Mouse (Mus musculus) intestine, postnatal 0 days (tissue): ENCODE data around the gene Ldlrad1. TPM values are rescaled to one million over a fixed set of nuclear protein-coding genes. Genes with fewer than 3 reads are reported as not detected.

Source experiments
- ATAC-seq: fragments of 200-750 bp; cut with Nextera tagmentation; 2 replicates; pipeline ENCODE4 v1.8.0; 2017; ENCODE audit warnings: mild to moderate bottlenecking, moderate TSS enrichment, moderate library complexity
- H3K27ac ChIP-seq: fragments of 300-500 bp; sonication (generic); 2 replicates; pipeline ENCODE4 v1.5.1; 2014; ENCODE audit warnings: mild to moderate bottlenecking, low read depth, low read length, moderate library complexity
- H3K27me3 ChIP-seq: fragments of 300-500 bp; sonication (generic); replicated peaks from 2 replicates; pipeline ENCODE4 v1.6.1; 2014; ENCODE audit warnings: low read length, mixed read lengths; ENCODE audit not compliant: control insufficient read depth, insufficient read depth
- H3K36me3 ChIP-seq: fragments of 300-500 bp; sonication (generic); 2 replicates; pipeline ENCODE4 v1.6.1; 2014; ENCODE audit warnings: mild to moderate bottlenecking, moderate library complexity; ENCODE audit not compliant: control insufficient read depth, insufficient read depth
- H3K4me1 ChIP-seq: fragments of 300-500 bp; sonication (generic); replicated peaks from 2 replicates; pipeline ENCODE4 v1.6.1; 2014; ENCODE audit warnings: antibody characterized with exemption, low read length, mixed read lengths; ENCODE audit not compliant: control insufficient read depth, insufficient read depth
- H3K4me2 ChIP-seq: fragments of 300-500 bp; sonication (generic); replicated peaks from 2 replicates; pipeline ENCODE4 v1.6.1; 2014; ENCODE audit warnings: low read depth, mild to moderate bottlenecking, moderate library complexity
- H3K4me3 ChIP-seq: fragments of 300-500 bp; sonication (generic); 2 replicates; pipeline ENCODE4 v1.5.1; 2014; ENCODE audit warnings: low read depth, low read length
- H3K9ac ChIP-seq: fragments of 300-500 bp; sonication (generic); 2 replicates; pipeline ENCODE4 v1.6.1; 2014; ENCODE audit warnings: mild to moderate bottlenecking, low read depth, low read length
- H3K9me3 ChIP-seq: fragments of 300-500 bp; sonication (generic); 2 replicates; pipeline ENCODE4 v1.6.1; 2016; ENCODE audit warnings: mixed run types; ENCODE audit not compliant: control insufficient read depth
- CTCF ChIP-seq: sonication (generic); IDR thresholded peaks from 2 replicates; pipeline ENCODE4 v1.5.1; 2016; ENCODE audit warnings: low read depth, mild to moderate bottlenecking, control low read depth, antibody characterized with exemption, moderate library complexity
- WGBS: fragments of 180-500 bp; shearing (Covaris S2); extraction: QIAGEN DNeasy Blood & Tissue Kit; methylation state at CpG from one replicate; pipeline ENCODE4 v1.1.7; 2014; 5-methylcytosine and 5-hydroxymethylcytosine counted together
- polyA plus RNA-seq: library from polyadenylated mRNA; unstranded; fragments of >200 nt; fragmentation: Nextera tagmentation; extraction: Ambion mirVana; gene quantifications from 2 replicates; pipeline ENCODE4 v1.2.1, GENCODE M21; 2015

Ldlrad1 gene
- polyA plus RNA-seq, 1 experiment from 2014 or later: not detected

DNA sequence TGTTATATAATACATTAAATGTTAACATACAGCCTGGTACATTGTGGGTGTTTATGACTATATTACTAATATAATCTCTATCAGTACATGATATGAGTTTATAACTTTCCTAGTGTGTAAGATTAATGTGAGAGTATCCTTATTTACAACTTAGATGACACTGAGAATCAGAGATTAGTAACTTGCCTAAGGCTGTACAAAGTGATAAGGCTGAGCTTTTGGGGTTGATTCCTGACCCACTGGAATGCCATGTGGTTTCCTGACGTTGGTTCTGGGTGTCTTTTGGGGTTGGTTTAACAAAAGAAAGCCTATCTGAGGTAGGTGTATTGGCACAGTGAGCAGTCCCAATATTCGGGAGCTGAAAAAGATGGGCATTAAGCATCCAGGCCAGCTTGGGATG is 26.2 kb upstream of the Ldlrad1 start:
- no peak overlapping the region for H3K27ac ChIP-seq
- peaks cover 4% of the 10 kb centered on the region; the same call in 1 of the 2 replicates for H3K4me1 ChIP-seq
- H3K4me3 ChIP-seq: no peak overlapping the region
- no peak for TF ChIP-seq CTCF
- no peak for ATAC-seq
- no peaks in the 10 kb centered on the region for H3K27me3 ChIP-seq
- H3K36me3 ChIP-seq: peaks cover 15% of the 10 kb centered on the region
- 57% methylated on average over 2 of the region's 2 CpGs for WGBS
- no peaks in the 10 kb centered on the region for H3K9me3 ChIP-seq
- no peak overlapping the region for H3K9ac ChIP-seq
- no peak overlapping the region for H3K4me2 ChIP-seq

DNA sequence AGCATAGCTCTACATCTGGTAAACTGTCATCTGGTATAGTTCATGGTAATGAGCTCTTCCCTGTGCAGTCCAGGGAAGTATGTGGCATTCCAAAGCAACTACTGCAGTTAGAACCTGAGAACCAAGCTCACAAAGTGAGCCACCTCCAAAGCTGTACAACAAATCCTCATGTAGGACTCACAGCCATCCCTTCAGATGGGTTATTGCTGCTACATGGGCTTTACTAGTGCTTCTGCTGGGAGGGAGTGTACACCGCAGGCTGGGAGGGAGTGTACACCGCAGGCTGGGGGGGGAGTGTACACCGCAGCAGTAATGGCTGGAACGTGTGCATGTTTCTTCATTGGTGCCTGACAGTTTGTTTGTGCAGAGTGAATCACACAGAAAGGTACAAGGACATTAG is 25.8 kb upstream of the Ldlrad1 start:
- WGBS: 68% methylated on average over 4 of the region's 4 CpGs

DNA sequence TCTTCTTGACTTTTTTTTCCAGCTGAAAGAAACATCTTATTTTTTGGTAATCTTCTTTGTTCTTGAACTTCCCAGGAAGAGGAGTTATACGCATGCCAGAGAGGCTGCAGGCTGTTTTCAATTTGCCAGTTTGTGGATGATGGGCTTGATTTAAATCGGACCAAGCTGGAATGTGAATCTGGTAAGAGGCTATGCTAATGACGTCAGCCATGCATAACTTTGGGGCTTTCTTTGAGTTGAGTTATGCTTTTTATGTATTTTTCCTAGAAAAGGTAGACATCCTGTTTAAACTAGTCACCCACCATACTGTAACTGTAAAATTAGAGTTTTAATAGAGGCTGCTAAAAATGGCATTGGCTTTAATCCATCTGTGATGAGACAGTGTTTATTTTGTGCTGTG is 23.3 kb upstream of the Ldlrad1 start:
- WGBS: 76% methylated on average over 3 of the region's 3 CpGs

More for the DNA sequence above, 25.8 kb upstream of the Ldlrad1 start:
- no peak for ATAC-seq
- Histone ChIP-seq H3K9ac (no peak overlapping the region), H3K36me3 (peaks cover 15% of the 10 kb centered on the region), H3K4me3 (no peak overlapping the region), H3K27me3 (no peaks in the 10 kb centered on the region), H3K9me3 (no peaks in the 10 kb centered on the region), H3K4me1 (peaks cover 4% of the 10 kb centered on the region; the same call in 1 of the 2 replicates), H3K27ac (no peak overlapping the region), H3K4me2 (no peak overlapping the region)
- no peak for TF ChIP-seq CTCF

DNA sequence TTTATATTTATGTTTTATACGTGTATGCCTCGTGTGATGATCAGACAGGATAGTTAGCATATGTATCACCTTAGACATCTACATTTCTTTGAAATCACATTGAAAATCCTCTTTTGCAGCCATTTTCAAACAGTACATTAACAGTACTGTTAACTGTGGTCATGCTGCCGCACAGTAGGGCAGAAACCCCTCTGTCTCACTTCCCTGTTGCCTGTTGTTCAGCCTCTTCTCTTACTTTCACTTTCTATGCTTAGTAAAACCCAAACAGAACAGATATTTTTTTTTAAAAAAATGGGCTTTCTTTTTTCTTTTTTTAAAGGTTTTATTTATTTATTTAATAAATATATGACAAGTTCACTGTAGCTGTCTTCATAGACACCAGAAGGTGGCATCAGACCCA is 15.1 kb upstream of the Ldlrad1 start:
- H3K4me2 ChIP-seq: no peak overlapping the region
- no peaks in the 10 kb centered on the region for H3K27me3 ChIP-seq
- H3K4me1 ChIP-seq: no peaks in the 10 kb centered on the region
- 94% methylated on average over 3 of the region's 3 CpGs for WGBS
- no peak for TF ChIP-seq CTCF
- ATAC-seq: no peak
- H3K9me3 ChIP-seq: no peaks in the 10 kb centered on the region
- peaks cover 78% of the 10 kb centered on the region for H3K36me3 ChIP-seq
- H3K4me3 ChIP-seq: no peak overlapping the region
- no peak overlapping the region for H3K27ac ChIP-seq
- H3K9ac ChIP-seq: no peak overlapping the region

More for the DNA sequence above, 23.3 kb upstream of the Ldlrad1 start:
- Histone ChIP-seq H3K27me3 (no peaks in the 10 kb centered on the region), H3K4me3 (no peak overlapping the region), H3K4me2 (no peak overlapping the region), H3K9ac (no peak overlapping the region), H3K36me3 (peaks cover 30% of the 10 kb centered on the region), H3K4me1 (0 out of 2 replicates have a peak, but pooled peaks cover 4% of the 10 kb centered on the region), H3K27ac (no peak overlapping the region), H3K9me3 (no peaks in the 10 kb centered on the region)
- no peak for TF ChIP-seq CTCF
- ATAC-seq: no peak

DNA sequence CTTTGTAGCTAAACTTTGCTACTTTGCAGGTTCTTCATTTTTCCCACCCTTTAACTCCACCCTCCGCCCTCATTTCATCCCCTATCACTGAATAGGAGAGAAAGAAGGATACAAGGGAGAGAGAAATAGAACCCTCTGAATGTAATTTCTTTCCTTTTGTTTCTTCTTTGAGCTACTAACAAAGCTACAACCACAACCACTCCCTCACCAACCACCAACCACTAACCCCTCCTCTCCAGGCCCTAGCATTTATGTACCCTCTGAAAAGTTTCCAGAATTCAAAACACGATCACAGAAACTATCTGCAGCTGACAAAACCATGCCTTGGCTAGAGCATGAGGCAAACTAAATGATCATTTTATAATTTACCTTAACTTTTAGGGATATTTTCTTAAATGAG is 12.5 kb upstream of the Ldlrad1 start:
- H3K4me3 ChIP-seq: no peak overlapping the region
- ATAC-seq: no peak
- H3K27me3 ChIP-seq: no peaks in the 10 kb centered on the region
- H3K9ac ChIP-seq: no peak overlapping the region
- H3K4me2 ChIP-seq: no peak overlapping the region
- peaks cover 81% of the 10 kb centered on the region for H3K36me3 ChIP-seq
- WGBS: 93% methylated on average over 2 of the region's 2 CpGs
- no peaks in the 10 kb centered on the region for H3K4me1 ChIP-seq
- no peaks in the 10 kb centered on the region for H3K9me3 ChIP-seq
- no peak for TF ChIP-seq CTCF
- H3K27ac ChIP-seq: no peak overlapping the region

DNA sequence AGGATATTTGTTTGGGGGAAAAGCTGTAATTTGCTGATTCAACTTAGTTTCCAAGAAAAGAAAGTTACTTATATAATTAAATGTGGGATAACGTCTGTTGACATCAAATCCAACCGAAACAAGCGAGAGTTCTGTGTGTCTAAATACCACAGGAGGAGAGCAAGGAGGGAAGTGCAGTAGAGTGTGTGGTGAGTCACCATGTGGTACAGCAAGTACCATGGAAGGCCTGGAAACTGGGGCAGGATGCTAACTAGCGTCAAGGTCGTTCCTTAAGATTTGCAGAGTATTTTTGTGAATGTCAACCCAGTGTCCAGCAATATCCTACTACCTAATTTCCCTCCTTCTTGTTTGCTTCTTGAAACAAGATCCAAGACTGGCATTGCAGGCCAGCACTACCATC is 10.9 kb upstream of the Ldlrad1 start:
- TF ChIP-seq CTCF: no peak
- WGBS: 98% methylated on average over 5 of the region's 5 CpGs
- H3K9ac ChIP-seq: no peak overlapping the region
- peaks cover 81% of the 10 kb centered on the region for H3K36me3 ChIP-seq
- H3K27ac ChIP-seq: no peak overlapping the region
- ATAC-seq: no peak
- no peaks in the 10 kb centered on the region for H3K27me3 ChIP-seq
- H3K4me1 ChIP-seq: no peaks in the 10 kb centered on the region
- H3K4me2 ChIP-seq: no peak overlapping the region
- no peak overlapping the region for H3K4me3 ChIP-seq
- H3K9me3 ChIP-seq: no peaks in the 10 kb centered on the region

DNA sequence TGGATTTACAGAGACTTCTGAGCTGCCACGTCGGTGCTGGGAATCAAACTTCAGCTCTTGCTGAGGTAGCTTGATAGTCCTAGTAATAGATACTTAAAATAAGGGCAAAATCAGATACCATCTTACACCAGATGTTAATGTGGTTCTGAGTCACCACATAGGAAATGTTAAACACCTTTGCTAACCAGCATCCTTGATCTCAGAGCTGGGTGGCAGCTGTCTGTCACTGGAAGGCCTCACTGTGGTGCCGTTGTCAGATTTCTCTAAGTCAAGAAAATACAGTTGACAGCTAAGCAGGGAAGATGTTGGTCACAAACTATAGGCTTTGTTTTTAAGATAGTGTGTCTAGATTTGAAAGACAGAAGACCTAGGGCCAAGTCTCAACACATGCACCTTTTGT is 7.2 kb upstream of the Ldlrad1 start:
- peaks cover 66% of the 10 kb centered on the region for H3K36me3 ChIP-seq
- no peak overlapping the region for H3K27ac ChIP-seq
- no peaks in the 10 kb centered on the region for H3K4me1 ChIP-seq
- H3K4me3 ChIP-seq: no peak overlapping the region
- no peak overlapping the region for H3K9ac ChIP-seq
- H3K4me2 ChIP-seq: no peak overlapping the region
- no peaks in the 10 kb centered on the region for H3K9me3 ChIP-seq
- WGBS: 96% methylated on average over 3 of the region's 3 CpGs
- no peaks in the 10 kb centered on the region for H3K27me3 ChIP-seq
- no peak for ATAC-seq
- no peak for TF ChIP-seq CTCF
